Mouse (Mus musculus): ENCODE data around the gene Mertk.

DNA sequence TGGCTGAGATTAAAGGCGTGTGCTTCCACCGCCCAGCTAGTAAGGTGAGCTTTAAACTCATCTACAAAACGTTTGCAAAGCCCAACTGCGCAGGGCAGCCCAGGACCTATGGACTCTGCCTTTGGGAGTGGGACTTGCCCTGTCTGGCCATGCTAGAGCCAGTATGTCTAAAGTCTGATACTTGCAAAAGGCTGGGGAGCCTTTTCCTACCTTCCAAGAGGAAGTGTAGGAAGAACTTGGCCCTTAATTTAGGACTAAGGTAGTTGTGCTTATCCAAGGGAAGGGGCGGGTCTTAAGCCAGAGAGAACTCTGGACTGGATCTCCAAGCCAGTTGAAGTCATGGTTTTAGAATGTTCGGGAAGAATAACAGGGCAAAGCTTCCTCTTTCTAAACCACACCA lies 11.9 kb downstream of the Mertk start:
- TF ChIP-seq ZNF384 (IDR thresholded peaks at IDR 0.05; ENCODE audit: low read depth, low read length) = no peak
- TF ChIP-seq CHD2 (IDR thresholded peaks at IDR 0.05; ENCODE audit: low read depth, low read length) = no peak
- no peak for TF ChIP-seq HCFC1 (IDR thresholded peaks at IDR 0.05; ENCODE audit: borderline replicate concordance, insufficient read depth, low read length)
- TF ChIP-seq MAFK (IDR thresholded peaks at IDR 0.05; ENCODE audit: insufficient read depth, low read depth, low read length) = no peak

Measured in ES-E14 (cell line).